Mouse (Mus musculus) lung, adult 2 months (tissue): ENCODE results near the gene Trex2.

Experiments used
- CTCF ChIP-seq: fragments of 200-500 bp; IDR thresholded peaks from 2 replicates; pipeline ENCODE4 v1.5.1; 2011; ENCODE audit warnings: mild to moderate bottlenecking, low read length, control low read depth; ENCODE audit not compliant: insufficient read depth
- POLR2A ChIP-seq: fragments of 200-500 bp; IDR thresholded peaks from 2 replicates; pipeline ENCODE4 v1.6.1; 2011; ENCODE audit warnings: low read depth, mild to moderate bottlenecking, control low read depth, low read length, borderline replicate concordance; ENCODE audit errors: extremely low read depth

DNA sequence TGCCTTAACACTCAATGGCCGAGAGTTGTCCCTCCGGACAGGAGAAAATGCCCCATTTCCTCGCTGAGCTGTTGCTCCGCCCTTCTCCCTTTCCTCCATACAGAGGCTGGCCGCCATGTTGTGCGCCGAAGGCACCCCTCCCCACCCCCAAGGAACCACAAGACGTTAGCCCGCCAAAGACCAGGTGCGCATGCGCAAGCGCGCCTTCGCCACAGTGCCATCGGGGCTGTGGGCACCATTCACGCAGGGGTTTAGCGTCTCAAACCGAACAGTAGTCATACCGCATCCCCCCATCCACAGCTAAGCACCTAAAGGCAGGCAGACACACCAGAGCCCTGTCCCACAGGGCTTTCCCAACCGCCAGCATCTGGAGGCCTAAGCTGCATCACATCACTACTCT is 34.2 kb downstream of the Trex2 start:
- TF ChIP-seq POLR2A (no peak), CTCF (no peak)
